In the genomic region with DNA sequence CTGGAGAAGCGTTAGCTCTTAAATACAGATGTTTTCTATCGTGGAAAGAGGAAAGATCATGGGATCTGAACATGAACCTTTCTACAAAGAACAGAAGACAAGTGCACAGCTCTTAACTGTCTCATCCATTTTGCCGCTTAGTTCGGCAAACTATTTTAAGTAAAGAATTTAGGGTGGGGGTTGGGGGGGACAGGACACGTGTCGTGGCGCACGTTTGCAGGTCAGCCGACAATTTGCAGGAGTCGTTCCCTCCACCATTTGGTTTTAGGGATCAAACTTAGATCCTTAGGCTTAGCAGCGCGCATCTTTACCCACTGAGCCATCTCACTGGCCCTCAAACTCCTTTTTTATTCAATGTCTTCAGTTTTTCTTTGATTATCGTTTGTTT, we compare ENCODE assay signal across 8 mouse cellular contexts. TPM values are rescaled to one million over a fixed set of nuclear protein-coding genes. Genes with fewer than 3 reads are reported as not detected.
A peak's percentile ranks its signal among the peaks of the same experiment; 100 is the strongest.
DNase-seq lines count a peak whose midpoint lies in the region; ATAC-seq and TF ChIP-seq lines count a peak whose summit lies in the region.

No protein-coding gene starts in this region.

- TF ChIP-seq CTCF in lung, adult 2 months (IDR thresholded peaks at IDR 0.05; ENCODE audit: insufficient read depth, low read length) = no peak
- TF ChIP-seq CTCF in hindbrain, postnatal 0 days (IDR thresholded peaks at IDR 0.05; ENCODE audit: low read depth) = no peak

- H3K4me2 ChIP-seq in embryonic facial prominence, embryonic 13.5 days = peak overlapping the region; percentile 77
- peak overlapping the region; percentile 70 for H3K4me2 ChIP-seq in hindbrain, postnatal 0 days (ENCODE audit: low read depth, low read length)
- H3K4me2 ChIP-seq in myocyte (ENCODE audit: low read depth) = peak overlapping the region; percentile 98

- H3K27ac ChIP-seq in embryonic facial prominence, embryonic 13.5 days = peak overlapping the region; percentile 99
- H3K27ac ChIP-seq in hindbrain, postnatal 0 days = peak overlapping the region; percentile 99; the same call in 1 of the 2 replicates

- peak overlapping the region; percentile 48 for H3K4me3 ChIP-seq in lung, adult 2 months (replicated peaks; ENCODE audit: extremely low read depth, low read depth, low read length)
- peak overlapping the region; percentile 86 for H3K4me3 ChIP-seq in embryonic facial prominence, embryonic 13.5 days
- H3K4me3 ChIP-seq in hindbrain, postnatal 0 days (ENCODE audit: low read length) = peak overlapping the region; percentile 86
- peak overlapping the region; percentile 51 for H3K4me3 ChIP-seq in myocyte

- DNase-seq in lung, adult 2 months = no peak
- DNase-seq in lung, adult 18-20 months = no peak
- DNase-seq in hindbrain, postnatal 0 days (ENCODE audit: low spot score) = no peak
- no peak for DNase-seq in right cerebral cortex, postnatal 25 days
- no peak for DNase-seq in adrenal gland, adult 2 months
- DNase-seq in right cerebral cortex, adult 18-20 months = no peak

- peaks cover 40% of the 10 kb centered on the region for H3K79me2 ChIP-seq in myocyte (ENCODE audit: control insufficient read depth, insufficient read depth)

- peaks cover 32% of the 10 kb centered on the region for H3K4me1 ChIP-seq in lung, adult 2 months (ENCODE audit: control insufficient read depth, insufficient read depth, low read length)
- peaks cover 35% of the 10 kb centered on the region for H3K4me1 ChIP-seq in embryonic facial prominence, embryonic 13.5 days
- peaks cover 18% of the 10 kb centered on the region for H3K4me1 ChIP-seq in hindbrain, postnatal 0 days (ENCODE audit: insufficient read depth, low read length)

- no peak overlapping the region for H3ac ChIP-seq in myocyte (ENCODE audit: control insufficient read depth, insufficient read length)

- H3K9ac ChIP-seq in embryonic facial prominence, embryonic 13.5 days = peak overlapping the region; percentile 95
- H3K9ac ChIP-seq in hindbrain, postnatal 0 days (replicated peaks; ENCODE audit: low read length) = peak overlapping the region; percentile 93

- H3K9me3 ChIP-seq in embryonic facial prominence, embryonic 13.5 days = no peaks in the 10 kb centered on the region
- no peaks in the 10 kb centered on the region for H3K9me3 ChIP-seq in hindbrain, postnatal 0 days (ENCODE audit: low read length)

- H3K27me3 ChIP-seq in embryonic facial prominence, embryonic 13.5 days = no peaks in the 10 kb centered on the region
- H3K27me3 ChIP-seq in hindbrain, postnatal 0 days (ENCODE audit: insufficient read depth, low read length) = no peaks in the 10 kb centered on the region
- no peaks in the 10 kb centered on the region for H3K27me3 ChIP-seq in myocyte (ENCODE audit: control insufficient read depth, insufficient read depth, insufficient read length)

- TF ChIP-seq POLR2A in lung, adult 2 months (IDR thresholded peaks at IDR 0.05; ENCODE audit: borderline replicate concordance, extremely low read depth, low read depth, low read length) = no peak
- no peak for TF ChIP-seq POLR2A in myocyte (IDR thresholded peaks at IDR 0.05; ENCODE audit: insufficient read length, low read depth)

- ATAC-seq in embryonic facial prominence, embryonic 13.5 days (ENCODE audit: insufficient number of reproducible peaks, insufficient read depth, low FRiP score, low TSS enrichment, low read depth) = no peak
- ATAC-seq in hindbrain, postnatal 0 days = no peak

- 2% methylated on average over 13 of the region's 13 CpGs for WGBS in lung, adult 2 months
- WGBS in embryonic facial prominence, embryonic 13.5 days = under 1% methylated on average over 13 of the region's 13 CpGs
- WGBS in hindbrain, postnatal 0 days = 2% methylated on average over 13 of the region's 13 CpGs

- no peaks in the 10 kb centered on the region for H3K36me3 ChIP-seq in embryonic facial prominence, embryonic 13.5 days
- H3K36me3 ChIP-seq in hindbrain, postnatal 0 days (ENCODE audit: insufficient read depth, low read length) = no peaks in the 10 kb centered on the region
- peaks cover 3% of the 10 kb centered on the region for H3K36me3 ChIP-seq in myocyte (ENCODE audit: control insufficient read depth, insufficient read depth)

TF ChIP-seq in myocyte, 11 proteins besides CTCF, POLR2A, EP300 and RAD21:
- TF ChIP-seq MAX (IDR thresholded peaks at IDR 0.05; ENCODE audit: low read depth) (no peak), POLR2AphosphoS2 (IDR thresholded peaks at IDR 0.05; ENCODE audit: insufficient read length, low read depth) (peak; percentile 33)
TF ChIP-seq in myocyte: peak in this region for 1.

RNA-seq across cellular contexts. Expression of gene Zfp609, which starts 0.6 kb away (rescaled TPM):
- polyA plus RNA-seq in lung, adult 2 months (2012; rRNA removed) = 8.3 and 11.7 TPM in 2 replicates
- polyA plus RNA-seq in embryonic facial prominence, embryonic 13.5 days (2015; fragmentation: Nextera tagmentation; extraction: Ambion mirVana) = 7.2 and 8.4 TPM in 2 replicates
- total RNA-seq in hindbrain, postnatal 0 days (2014; rRNA removed) = 8.9 and 10.2 TPM in 2 replicates
- polyA plus RNA-seq in hindbrain, postnatal 0 days (2015; fragmentation: Nextera tagmentation; extraction: Ambion mirVana) = 4.1 and 5.6 TPM in 2 replicates
- polyA plus RNA-seq in myocyte (2012; fragmentation: generic; extraction: Trizol) = 11.1 TPM
- total RNA-seq in adrenal gland, adult 2 months (2021) = 10 to 100 TPM; 23.9 to 33.2 TPM
- polyA plus RNA-seq in adrenal gland, adult 2 months (2012; rRNA removed) = 6.2 and 9.3 TPM in 2 replicates
